Mouse (Mus musculus) stomach, postnatal 0 days (tissue): ENCODE measurements around the gene Ap4s1.

Experiments used
- CTCF ChIP-seq: IDR thresholded peaks from 2 replicates; pipeline ENCODE4 v1.5.1; 2016; ENCODE audit warnings: antibody characterized with exemption, low read depth, mild to moderate bottlenecking, moderate library complexity
- EP300 ChIP-seq: optimal IDR thresholded peaks from 2 replicates; pipeline ENCODE3; 2016; ENCODE audit warnings: antibody characterized with exemption

DNA sequence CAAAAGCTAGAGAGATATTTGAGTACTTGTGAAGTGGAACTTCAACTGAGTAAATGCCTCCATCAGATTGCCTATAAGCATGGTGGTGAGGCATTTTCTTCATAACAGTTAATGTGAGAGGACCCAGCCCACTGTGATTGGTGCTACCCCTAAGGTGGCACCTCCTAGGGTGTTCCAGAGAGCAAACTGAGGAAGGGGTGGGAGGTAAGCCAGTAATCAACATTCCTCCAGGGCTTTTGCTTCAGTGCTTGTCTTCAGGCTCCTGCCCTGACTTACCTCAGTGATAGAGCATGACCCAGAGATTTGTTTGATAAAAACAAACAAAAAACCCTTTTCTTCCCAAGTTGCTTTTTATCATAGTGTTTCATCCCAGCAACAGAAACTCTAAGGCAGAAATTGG is 26.9 kb upstream of the Ap4s1 start:
- no peak for TF ChIP-seq CTCF
- TF ChIP-seq EP300 = no peak
